Mouse (Mus musculus): ENCODE data around the gene Foxf1. TPM values are rescaled to one million over a fixed set of nuclear protein-coding genes. Genes with fewer than 3 reads are reported as not detected.

Foxf1 gene
- polyA plus RNA-seq, 1 experiment from 2014 or later = 1.1 TPM

DNA sequence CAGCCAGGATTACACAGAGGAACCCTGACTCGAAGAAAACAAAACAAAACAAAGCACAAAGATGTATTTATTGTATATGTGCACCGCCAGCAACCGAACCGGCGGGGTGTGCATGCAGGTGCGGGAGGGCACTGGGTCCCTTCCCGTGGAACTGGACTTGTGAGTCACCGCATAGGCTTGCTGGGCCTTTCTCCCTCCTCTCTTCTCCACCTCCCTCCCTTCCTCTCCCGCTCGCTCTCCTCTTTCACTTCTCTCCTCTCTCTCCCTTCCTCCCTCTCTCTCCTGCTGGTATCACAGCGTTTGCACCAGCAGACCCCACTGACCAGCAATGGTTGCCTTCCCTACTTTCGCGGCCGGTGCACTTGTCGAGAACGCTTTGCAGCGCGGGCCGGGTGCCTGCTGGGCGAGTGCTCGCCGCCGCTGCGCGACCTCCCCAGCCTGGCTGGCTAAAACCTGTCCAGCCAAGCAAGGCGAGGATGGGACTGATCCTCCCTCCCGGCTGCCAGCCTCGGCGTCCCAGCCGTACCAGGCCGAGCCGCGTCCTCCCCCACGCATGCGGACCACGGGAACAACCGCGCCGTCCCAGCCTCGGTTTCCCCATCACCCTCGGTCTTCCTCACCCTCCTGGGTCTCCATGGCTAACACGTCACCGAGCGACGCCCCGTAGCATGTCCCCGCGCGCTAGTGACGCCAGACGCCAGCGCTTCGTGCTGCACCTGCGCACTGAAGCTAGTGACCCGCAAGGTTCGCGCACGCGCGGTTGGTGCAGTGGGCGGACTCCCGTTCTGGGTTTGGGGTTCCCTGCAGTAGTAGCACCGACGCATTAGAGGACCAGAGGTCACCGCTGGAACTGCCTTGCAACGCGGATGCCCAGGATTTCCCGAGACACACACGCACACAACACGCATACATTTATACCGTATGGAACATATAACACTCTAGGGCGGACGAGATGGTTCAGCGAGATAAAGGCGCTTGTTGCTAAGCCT lies 23.8 kb downstream of the Foxf1 start, which contains the start of gene Mthfsd:
Gene Mthfsd, minus strand, starts transcription at position 725 of the 989 bp plus-strand sequence.
- H3K4me3 ChIP-seq (ENCODE audit: low read depth, low read length) = peak within 1 kb of the TSS; percentile 63
- 1% methylated on average over 75 of the region's 75 CpGs for WGBS
- H3K4me1 ChIP-seq (ENCODE audit: control insufficient read depth, insufficient read depth, low read length) = peaks cover 12% of the 10 kb centered on the region
- peak; percentile 94 for ATAC-seq
- H3K27me3 ChIP-seq (ENCODE audit: control insufficient read depth, insufficient read depth, low read depth, low read length) = peaks cover 12% of the 10 kb centered on the region
- no peaks in the 10 kb centered on the region for H3K36me3 ChIP-seq (ENCODE audit: control insufficient read depth, insufficient read depth, low read length)
- peak within 1 kb of the TSS; percentile 84 for H3K9ac ChIP-seq (ENCODE audit: low read depth, low read length)
- H3K27ac ChIP-seq (ENCODE audit: low read length) = peak within 1 kb of the TSS; percentile 69
- no peaks in the 10 kb centered on the region for H3K9me3 ChIP-seq (replicated peaks; ENCODE audit: control insufficient read depth, low read length, poor library complexity, severe bottlenecking)
- peak within 1 kb of the TSS; percentile 78 for H3K4me2 ChIP-seq (ENCODE audit: low read length)

DNA sequence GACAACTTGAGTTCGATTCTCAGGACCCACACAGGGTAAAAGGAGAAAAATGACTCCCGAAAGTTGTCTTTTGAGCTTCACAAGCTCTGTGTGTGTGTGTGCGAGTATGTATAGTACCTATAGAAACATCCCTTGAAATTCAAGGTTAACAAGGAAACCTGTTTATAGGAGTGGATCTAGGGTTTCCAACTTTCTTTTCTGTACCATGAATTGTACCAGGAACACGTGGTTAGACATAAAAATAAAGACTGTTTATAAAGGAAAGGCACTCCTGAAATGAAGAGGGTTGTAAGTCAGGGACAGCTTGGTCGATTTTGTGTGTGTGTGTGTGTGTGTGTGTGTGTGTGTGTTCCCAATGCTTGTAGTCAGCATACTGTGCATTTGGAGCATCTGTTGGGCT lies 24.5 kb downstream of the Foxf1 start:
- Histone ChIP-seq H3K27ac (ENCODE audit: low read length) (peak overlapping the region; percentile 69; the same call in 1 of the 2 replicates), H3K9me3 (replicated peaks; ENCODE audit: control insufficient read depth, low read length, poor library complexity, severe bottlenecking) (no peaks in the 10 kb centered on the region), H3K36me3 (ENCODE audit: control insufficient read depth, insufficient read depth, low read length) (no peaks in the 10 kb centered on the region), H3K4me1 (ENCODE audit: control insufficient read depth, insufficient read depth, low read length) (peaks cover 12% of the 10 kb centered on the region), H3K4me3 (ENCODE audit: low read depth, low read length) (peak overlapping the region; percentile 63), H3K27me3 (ENCODE audit: control insufficient read depth, insufficient read depth, low read depth, low read length) (peaks cover 15% of the 10 kb centered on the region), H3K9ac (ENCODE audit: low read depth, low read length) (peak overlapping the region; percentile 68), H3K4me2 (ENCODE audit: low read length) (peak overlapping the region; percentile 56)
- ATAC-seq = no peak
- WGBS = 19% methylated on average over 5 of the region's 5 CpGs

DNA sequence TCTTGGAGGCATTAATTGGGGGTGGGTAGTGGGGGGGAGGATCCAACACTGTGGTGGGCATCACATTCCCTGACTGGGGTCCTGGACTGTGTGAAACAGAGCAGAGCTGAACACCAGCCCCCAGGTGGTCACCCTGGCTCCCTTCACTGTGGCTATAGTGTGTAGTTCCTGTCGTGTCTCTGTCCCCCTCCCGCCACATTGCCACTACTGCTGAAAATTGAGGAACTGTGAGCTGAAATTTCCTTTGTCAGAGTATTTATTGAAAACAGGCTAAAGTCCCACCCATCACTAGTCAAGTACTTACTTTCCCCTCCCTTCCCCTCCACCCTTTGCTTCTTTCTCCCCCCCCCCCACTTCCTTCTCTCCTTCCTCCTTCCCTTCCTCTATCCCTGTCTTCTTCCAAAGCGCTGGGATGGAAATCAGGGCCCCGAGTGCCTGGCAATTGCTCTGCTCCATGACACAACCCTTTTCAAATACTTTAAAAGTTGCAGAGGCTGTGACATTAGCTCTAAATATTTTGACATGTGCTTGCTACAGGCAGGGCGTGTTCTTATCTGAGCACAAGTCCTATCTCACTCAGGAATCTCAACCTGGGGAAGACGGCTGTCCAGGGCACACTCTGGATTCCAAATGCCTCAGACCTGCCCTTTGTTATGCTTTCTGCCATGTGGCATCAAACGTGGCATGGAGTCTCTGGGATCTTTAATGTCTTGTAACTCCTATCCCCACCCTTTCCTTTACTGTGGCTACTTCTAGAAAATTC lies 27.1 kb downstream of the Foxf1 start:
- Histone ChIP-seq H3K27me3 (ENCODE audit: control insufficient read depth, insufficient read depth, low read depth, low read length) (peaks cover 33% of the 10 kb centered on the region), H3K9ac (ENCODE audit: low read depth, low read length) (no peak overlapping the region), H3K27ac (ENCODE audit: low read length) (no peak overlapping the region), H3K4me3 (ENCODE audit: low read depth, low read length) (no peak overlapping the region), H3K36me3 (ENCODE audit: control insufficient read depth, insufficient read depth, low read length) (no peaks in the 10 kb centered on the region), H3K4me2 (ENCODE audit: low read length) (no peak overlapping the region), H3K9me3 (replicated peaks; ENCODE audit: control insufficient read depth, low read length, poor library complexity, severe bottlenecking) (no peaks in the 10 kb centered on the region), H3K4me1 (ENCODE audit: control insufficient read depth, insufficient read depth, low read length) (peaks cover 14% of the 10 kb centered on the region)
- 53% methylated on average over 7 of the region's 7 CpGs for WGBS
- ATAC-seq = no peak

DNA sequence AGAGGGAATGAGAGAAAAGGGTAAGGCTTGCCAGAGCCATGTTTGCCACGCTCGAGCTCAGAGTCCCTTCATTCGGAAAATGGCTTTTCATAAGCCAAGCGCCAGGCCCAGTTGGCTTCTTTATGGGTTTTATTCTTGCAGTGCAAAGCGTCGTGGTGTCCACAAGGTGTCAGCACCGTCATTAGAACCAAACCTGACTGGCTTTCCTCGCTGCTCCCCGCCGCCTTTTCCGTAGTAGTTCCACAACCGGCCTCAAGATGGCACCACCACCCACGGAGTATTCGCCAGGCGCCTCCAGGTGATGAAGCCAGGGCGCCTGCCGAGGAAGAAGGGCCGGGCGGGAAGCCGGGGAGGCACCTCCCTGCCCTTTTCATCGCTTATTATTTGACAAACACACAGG lies 29.1 kb downstream of the Foxf1 start:
- no peak overlapping the region for H3K27ac ChIP-seq (ENCODE audit: low read length)
- no peaks in the 10 kb centered on the region for H3K36me3 ChIP-seq (ENCODE audit: control insufficient read depth, insufficient read depth, low read length)
- peak; percentile 63; the same call in 1 of the 2 replicates for ATAC-seq
- WGBS = under 1% methylated on average over 21 of the region's 21 CpGs
- no peak overlapping the region for H3K4me3 ChIP-seq (ENCODE audit: low read depth, low read length)
- no peak overlapping the region for H3K9ac ChIP-seq (ENCODE audit: low read depth, low read length)
- peaks cover 51% of the 10 kb centered on the region for H3K27me3 ChIP-seq (ENCODE audit: control insufficient read depth, insufficient read depth, low read depth, low read length)
- H3K4me2 ChIP-seq (ENCODE audit: low read length) = 0 out of 2 replicates have a peak overlapping the region, but pooled peaks have one; percentile 16
- H3K4me1 ChIP-seq (ENCODE audit: control insufficient read depth, insufficient read depth, low read length) = peaks cover 5% of the 10 kb centered on the region; the same call in 1 of the 2 replicates
- no peaks in the 10 kb centered on the region; the same call in 1 of the 2 replicates for H3K9me3 ChIP-seq (replicated peaks; ENCODE audit: control insufficient read depth, low read length, poor library complexity, severe bottlenecking)

DNA sequence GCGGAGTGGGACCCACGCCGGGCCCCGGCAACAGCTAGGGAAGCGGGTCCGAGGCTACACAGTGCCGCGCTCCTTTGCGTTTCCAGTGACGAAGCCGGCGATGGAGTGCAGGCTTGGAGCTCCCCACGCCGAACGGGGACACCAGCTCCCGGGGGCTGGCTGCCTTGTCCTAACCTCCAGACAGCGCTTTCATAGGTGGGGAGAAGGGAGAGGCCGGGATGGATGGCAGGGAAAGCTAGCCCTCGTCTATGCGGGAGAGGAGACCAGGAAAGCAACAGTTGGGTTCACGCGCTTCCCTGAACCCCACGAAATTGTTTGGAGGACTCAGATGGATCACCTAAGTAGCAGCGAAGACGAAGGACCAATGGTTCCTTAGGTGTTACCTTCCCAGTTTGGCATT lies 30.9 kb downstream of the Foxf1 start:
- no peak overlapping the region for H3K9ac ChIP-seq (ENCODE audit: low read depth, low read length)
- H3K36me3 ChIP-seq (ENCODE audit: control insufficient read depth, insufficient read depth, low read length) = no peaks in the 10 kb centered on the region
- H3K4me3 ChIP-seq (ENCODE audit: low read depth, low read length) = no peak overlapping the region
- no peaks in the 10 kb centered on the region; the same call in 1 of the 2 replicates for H3K9me3 ChIP-seq (replicated peaks; ENCODE audit: control insufficient read depth, low read length, poor library complexity, severe bottlenecking)
- no peak overlapping the region for H3K27ac ChIP-seq (ENCODE audit: low read length)
- peaks cover 5% of the 10 kb centered on the region; the same call in 1 of the 2 replicates for H3K4me1 ChIP-seq (ENCODE audit: control insufficient read depth, insufficient read depth, low read length)
- WGBS = under 1% methylated on average over 25 of the region's 25 CpGs
- ATAC-seq = no peak
- H3K4me2 ChIP-seq (ENCODE audit: low read length) = no peak overlapping the region
- peaks cover 55% of the 10 kb centered on the region for H3K27me3 ChIP-seq (ENCODE audit: control insufficient read depth, insufficient read depth, low read depth, low read length)

DNA sequence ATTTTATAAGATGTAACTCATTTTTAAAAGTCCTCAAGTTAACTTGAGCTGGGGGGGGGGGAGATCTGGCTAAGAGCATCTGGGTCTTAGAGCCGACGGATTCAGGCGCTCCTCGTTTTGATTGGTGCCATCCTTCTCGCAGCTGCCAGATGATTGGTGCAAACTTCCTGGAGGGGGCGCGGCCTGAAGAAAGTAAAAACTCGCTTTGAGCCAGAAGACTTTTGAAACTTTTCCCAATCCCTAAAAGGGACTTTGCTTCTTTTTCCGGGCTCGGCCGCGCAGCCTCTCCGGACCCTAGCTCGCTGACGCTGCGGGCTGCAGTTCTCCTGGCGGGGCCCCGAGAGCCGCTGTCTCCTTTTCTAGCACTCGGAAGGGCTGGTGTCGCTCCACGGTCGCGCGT lies 31.8 kb downstream of the Foxf1 start, which contains the start of gene Foxc2:
Gene Foxc2, plus strand, starts transcription at position 224 of the 400 bp plus-strand sequence.
- Histone ChIP-seq H3K27ac (ENCODE audit: low read length) (no peak within 1 kb of the TSS), H3K4me3 (ENCODE audit: low read depth, low read length) (peak within 1 kb of the TSS; percentile 25), H3K9ac (ENCODE audit: low read depth, low read length) (no peak within 1 kb of the TSS), H3K9me3 (replicated peaks; ENCODE audit: control insufficient read depth, low read length, poor library complexity, severe bottlenecking) (no peaks in the 10 kb centered on the region; the same call in 1 of the 2 replicates), H3K27me3 (ENCODE audit: control insufficient read depth, insufficient read depth, low read depth, low read length) (peaks cover 58% of the 10 kb centered on the region), H3K36me3 (ENCODE audit: control insufficient read depth, insufficient read depth, low read length) (no peaks in the 10 kb centered on the region), H3K4me1 (ENCODE audit: control insufficient read depth, insufficient read depth, low read length) (peaks cover 5% of the 10 kb centered on the region; the same call in 1 of the 2 replicates), H3K4me2 (ENCODE audit: low read length) (peak within 1 kb of the TSS; percentile 51)
- WGBS = under 1% methylated on average over 25 of the region's 25 CpGs
- no peak for ATAC-seq

DNA sequence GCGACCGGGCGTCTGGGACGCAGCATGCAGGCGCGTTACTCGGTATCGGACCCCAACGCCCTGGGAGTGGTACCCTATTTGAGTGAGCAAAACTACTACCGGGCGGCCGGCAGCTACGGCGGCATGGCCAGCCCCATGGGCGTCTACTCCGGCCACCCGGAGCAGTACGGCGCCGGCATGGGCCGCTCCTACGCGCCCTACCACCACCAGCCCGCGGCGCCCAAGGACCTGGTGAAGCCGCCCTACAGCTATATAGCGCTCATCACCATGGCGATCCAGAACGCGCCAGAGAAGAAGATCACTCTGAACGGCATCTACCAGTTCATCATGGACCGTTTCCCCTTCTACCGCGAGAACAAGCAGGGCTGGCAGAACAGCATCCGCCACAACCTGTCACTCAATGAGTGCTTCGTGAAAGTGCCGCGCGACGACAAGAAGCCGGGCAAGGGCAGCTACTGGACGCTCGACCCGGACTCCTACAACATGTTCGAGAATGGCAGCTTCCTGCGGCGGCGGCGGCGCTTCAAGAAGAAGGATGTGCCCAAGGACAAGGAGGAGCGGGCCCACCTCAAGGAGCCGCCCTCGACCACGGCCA lies 32.5 kb downstream of the Foxf1 start:
- no peak overlapping the region for H3K9ac ChIP-seq (ENCODE audit: low read depth, low read length)
- no peaks in the 10 kb centered on the region for H3K36me3 ChIP-seq (ENCODE audit: control insufficient read depth, insufficient read depth, low read length)
- peak overlapping the region; percentile 51 for H3K4me2 ChIP-seq (ENCODE audit: low read length)
- H3K4me3 ChIP-seq (ENCODE audit: low read depth, low read length) = peak overlapping the region; percentile 25
- peaks cover 66% of the 10 kb centered on the region for H3K27me3 ChIP-seq (ENCODE audit: control insufficient read depth, insufficient read depth, low read depth, low read length)
- WGBS = under 1% methylated on average over 53 of the region's 55 CpGs
- no peaks in the 10 kb centered on the region; the same call in 1 of the 2 replicates for H3K9me3 ChIP-seq (replicated peaks; ENCODE audit: control insufficient read depth, low read length, poor library complexity, severe bottlenecking)
- peaks cover 5% of the 10 kb centered on the region; the same call in 1 of the 2 replicates for H3K4me1 ChIP-seq (ENCODE audit: control insufficient read depth, insufficient read depth, low read length)
- H3K27ac ChIP-seq (ENCODE audit: low read length) = no peak overlapping the region
- no peak for ATAC-seq

DNA sequence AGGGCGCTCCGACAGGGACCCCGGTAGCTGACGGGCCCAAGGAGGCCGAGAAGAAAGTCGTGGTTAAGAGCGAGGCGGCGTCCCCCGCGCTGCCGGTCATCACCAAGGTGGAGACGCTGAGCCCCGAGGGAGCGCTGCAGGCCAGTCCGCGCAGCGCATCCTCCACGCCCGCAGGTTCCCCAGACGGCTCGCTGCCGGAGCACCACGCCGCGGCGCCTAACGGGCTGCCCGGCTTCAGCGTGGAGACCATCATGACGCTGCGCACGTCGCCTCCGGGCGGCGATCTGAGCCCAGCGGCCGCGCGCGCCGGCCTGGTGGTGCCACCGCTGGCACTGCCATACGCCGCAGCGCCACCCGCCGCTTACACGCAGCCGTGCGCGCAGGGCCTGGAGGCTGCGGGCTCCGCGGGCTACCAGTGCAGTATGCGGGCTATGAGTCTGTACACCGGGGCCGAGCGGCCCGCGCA lies 33.0 kb downstream of the Foxf1 start:
- Histone ChIP-seq H3K36me3 (ENCODE audit: control insufficient read depth, insufficient read depth, low read length) (no peaks in the 10 kb centered on the region), H3K27ac (ENCODE audit: low read length) (no peak overlapping the region), H3K4me1 (ENCODE audit: control insufficient read depth, insufficient read depth, low read length) (peaks cover 5% of the 10 kb centered on the region; the same call in 1 of the 2 replicates), H3K27me3 (ENCODE audit: control insufficient read depth, insufficient read depth, low read depth, low read length) (peaks cover 69% of the 10 kb centered on the region), H3K9me3 (replicated peaks; ENCODE audit: control insufficient read depth, low read length, poor library complexity, severe bottlenecking) (no peaks in the 10 kb centered on the region; the same call in 1 of the 2 replicates), H3K4me2 (ENCODE audit: low read length) (0 out of 2 replicates have a peak overlapping the region, but pooled peaks have one; percentile 4), H3K9ac (ENCODE audit: low read depth, low read length) (no peak overlapping the region), H3K4me3 (ENCODE audit: low read depth, low read length) (peak overlapping the region; percentile 25)
- no peak for ATAC-seq
- WGBS = under 1% methylated on average over 53 of the region's 62 CpGs
